Mouse (Mus musculus): Measurements from ENCODE around the gene Fam234a.
"Not testable (repeated sequence)": the region's sequence is repeated elsewhere in the genome, so short reads cannot be mapped to it uniquely, and the experiment has no call there.

Fam234a gene

DNA sequence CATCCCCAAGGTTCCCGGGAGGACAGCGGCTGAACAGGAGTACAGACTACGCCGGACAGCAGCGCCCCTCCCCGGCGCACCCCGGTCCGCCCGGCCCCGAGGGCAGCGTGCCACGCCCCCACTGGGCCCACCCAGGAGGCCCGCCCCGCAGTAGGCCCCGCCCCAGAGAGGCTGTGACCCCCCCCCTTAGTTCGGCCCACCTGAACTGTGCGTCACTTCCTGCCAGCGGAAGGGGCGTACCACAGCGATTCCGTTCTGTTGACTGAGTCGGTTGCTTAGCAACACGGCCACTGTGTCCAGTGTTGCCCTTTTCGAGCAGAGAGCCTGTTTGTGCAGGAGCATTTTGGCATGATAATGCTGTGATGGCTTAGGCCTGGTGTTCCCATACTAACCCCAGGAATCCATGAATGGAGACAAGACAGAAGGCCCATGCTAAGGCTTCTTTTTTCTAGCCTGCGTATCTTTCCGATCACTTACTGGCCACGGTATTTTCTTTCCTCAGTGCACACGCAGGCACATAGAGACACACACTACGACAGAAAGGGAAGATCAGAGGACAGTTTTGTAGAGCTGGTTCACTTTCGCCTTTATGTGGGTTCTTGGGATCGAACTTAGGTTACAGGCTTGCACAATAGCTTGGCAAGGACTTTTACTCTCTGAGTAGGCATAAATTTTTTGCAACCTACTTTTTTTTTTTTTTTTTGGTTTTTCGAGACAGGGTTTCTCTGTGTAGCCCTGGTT is at the start of gene Fam234a:
TSS of gene Fam234a (minus strand) at position 142 of the 741 bp plus-strand sequence.
- peak; percentile 94 to 96 for DNase-seq

DNA sequence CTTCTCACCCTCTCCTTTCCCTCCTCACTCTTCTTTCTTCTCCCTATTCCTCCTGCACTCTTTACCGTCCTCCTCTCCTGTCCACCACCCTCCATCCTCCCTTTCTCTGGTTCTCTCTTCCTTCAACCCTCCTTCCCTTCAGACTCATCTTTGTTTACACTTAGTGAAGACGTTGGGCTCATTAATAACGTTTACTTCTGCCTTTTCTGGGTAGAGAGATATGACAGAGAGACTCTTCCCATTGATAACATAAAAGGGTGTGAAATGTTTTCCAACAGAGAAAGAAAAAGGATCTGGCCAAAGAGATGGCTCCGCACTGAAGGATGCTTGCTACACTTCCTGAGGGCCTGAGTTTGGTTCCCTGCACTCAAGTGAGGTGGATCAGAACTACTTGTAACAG is 45.4 kb upstream of the Fam234a start:
- DNase-seq, result no peak

GRCm38 (mm10) chr17:26286199-26286955 is 42.3 kb upstream of the Fam234a start:
- peak in 1 of 2 experiments; percentile 18 for DNase-seq

DNA sequence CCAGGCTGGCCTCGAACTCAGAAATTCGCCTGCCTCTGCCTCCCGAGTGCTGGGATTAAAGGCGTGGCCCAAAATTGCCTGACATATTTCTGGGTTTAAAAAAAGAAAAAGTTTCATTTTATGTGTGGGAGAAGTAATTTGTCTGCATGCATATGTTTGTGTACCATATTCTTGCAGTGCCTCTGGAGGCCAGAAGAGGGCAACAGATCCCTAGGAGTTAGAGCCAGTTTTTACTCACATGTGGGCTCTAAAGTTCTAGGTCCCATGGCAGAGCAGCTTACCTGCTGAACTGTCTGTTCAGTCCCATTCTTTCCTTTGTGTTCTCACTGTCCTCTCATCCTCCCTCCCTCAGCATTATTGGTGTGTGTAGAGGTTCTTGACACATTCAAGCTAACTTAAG is 32.7 kb upstream of the Fam234a start:
- DNase-seq, result peak; percentile 19 to 20

DNA sequence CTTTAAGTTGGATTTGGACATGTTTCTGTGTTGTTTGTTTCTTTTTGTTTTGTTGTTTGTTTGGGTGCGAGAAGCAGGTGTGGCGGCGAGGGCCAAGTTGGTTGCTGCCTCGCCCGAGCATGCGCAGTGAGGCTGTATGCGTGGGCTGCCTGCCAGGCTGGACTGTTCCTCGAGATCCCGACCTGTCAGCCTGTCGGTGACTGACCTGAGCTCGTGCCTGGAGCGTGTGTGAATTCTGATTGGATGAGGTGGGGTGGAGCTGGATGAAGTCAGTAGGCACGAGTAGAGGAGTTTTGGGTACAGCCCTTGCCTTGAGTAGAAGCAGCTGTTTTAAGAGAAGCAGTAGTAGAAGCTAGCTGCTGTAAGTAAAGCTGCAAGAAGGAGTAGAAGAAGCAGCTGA is 31.9 kb upstream of the Fam234a start:
- no peak for DNase-seq

GRCm38 (mm10) chr17:26272586-26272985 is 28.5 kb upstream of the Fam234a start:
- DNase-seq, result no peak

DNA sequence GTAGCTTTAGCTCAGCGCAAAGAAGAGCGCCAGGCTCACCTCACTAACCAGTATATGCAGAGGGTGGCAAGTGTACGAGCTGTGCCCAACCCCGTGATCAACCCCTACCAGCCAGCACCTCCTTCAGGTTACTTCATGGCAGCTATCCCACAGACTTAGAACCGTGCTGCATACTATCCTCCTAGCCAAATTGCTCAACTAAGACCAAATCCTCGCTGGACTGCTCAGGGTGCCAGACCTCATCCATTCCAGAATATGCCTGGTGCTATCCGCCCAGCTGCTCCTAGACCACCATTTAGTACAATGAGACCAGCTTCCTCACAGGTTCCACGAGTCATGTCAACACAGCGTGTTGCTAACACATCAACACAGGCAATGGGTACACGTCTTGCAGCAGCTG is 25.5 kb upstream of the Fam234a start:
- not testable (repeated sequence) for DNase-seq

- no peak for DNase-seq
These were observed 24.8 kb upstream of the Fam234a start for GRCm38 (mm10) chr17:26268851-26269250.

GRCm38 (mm10) chr17:26262384-26262783 is 18.3 kb upstream of the Fam234a start:
- DNase-seq, result no peak

DNA sequence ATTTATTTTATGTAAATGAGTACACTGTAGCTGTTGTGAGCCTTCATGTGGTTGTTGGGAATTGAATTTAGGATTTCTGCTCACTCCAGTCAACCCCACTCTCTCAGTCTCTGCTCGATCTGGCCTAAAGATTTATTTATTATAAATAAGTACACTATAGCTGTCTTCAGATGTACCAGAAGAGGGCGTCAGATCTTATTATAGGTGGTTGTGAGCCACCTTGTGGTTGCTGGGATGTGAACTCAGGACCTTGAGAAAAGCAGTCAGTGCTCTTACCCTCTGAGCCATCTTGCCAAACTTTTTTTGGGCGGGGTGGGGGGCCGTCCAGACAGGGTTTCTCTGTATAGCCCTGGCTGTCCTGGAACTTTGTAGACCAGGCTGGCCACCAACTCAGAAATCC is 17.8 kb upstream of the Fam234a start:
- DNase-seq, result no peak

- DNase-seq, result no peak
These were observed 11.3 kb upstream of the Fam234a start for GRCm38 (mm10) chr17:26255313-26255712.

DNA sequence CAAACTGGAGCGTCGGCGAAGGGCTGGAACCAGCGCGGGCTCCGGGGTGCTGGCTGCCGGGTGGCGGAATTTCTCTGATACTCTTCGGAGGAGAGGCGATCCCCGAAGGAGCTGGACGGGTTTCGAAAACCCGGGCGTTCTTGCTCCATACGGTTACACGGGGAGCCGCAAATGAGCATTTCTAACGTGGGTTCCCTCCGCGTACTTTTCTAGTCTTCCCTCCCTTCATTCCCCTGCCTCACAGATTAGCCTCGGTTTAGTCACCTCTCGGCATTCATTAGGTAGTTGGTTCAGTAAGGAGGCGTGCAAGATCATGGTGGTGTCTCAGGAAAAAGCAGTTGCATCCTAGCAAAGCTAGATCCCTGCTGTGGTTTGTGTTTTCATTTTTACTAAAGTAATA is 9.4 kb upstream of the Fam234a start:
- no peak for DNase-seq

GRCm38 (mm10) chr17:26252539-26253251 is 8.7 kb upstream of the Fam234a start, which contains the start of gene Luc7l:
Gene Luc7l, plus strand, starts transcription at chr17:26252896.
- peak; percentile 96 for DNase-seq

- DNase-seq, result no peak
These were observed 8.0 kb upstream of the Fam234a start for GRCm38 (mm10) chr17:26251886-26252538.

GRCm38 (mm10) chr17:26243471-26244100 is 456 bp downstream of the Fam234a start:
- DNase-seq, result peak in 1 of 2 experiments; percentile 59

- DNase-seq, result no peak
These were observed 3.1 kb downstream of the Fam234a start for GRCm38 (mm10) chr17:26240990-26241389.

DNA sequence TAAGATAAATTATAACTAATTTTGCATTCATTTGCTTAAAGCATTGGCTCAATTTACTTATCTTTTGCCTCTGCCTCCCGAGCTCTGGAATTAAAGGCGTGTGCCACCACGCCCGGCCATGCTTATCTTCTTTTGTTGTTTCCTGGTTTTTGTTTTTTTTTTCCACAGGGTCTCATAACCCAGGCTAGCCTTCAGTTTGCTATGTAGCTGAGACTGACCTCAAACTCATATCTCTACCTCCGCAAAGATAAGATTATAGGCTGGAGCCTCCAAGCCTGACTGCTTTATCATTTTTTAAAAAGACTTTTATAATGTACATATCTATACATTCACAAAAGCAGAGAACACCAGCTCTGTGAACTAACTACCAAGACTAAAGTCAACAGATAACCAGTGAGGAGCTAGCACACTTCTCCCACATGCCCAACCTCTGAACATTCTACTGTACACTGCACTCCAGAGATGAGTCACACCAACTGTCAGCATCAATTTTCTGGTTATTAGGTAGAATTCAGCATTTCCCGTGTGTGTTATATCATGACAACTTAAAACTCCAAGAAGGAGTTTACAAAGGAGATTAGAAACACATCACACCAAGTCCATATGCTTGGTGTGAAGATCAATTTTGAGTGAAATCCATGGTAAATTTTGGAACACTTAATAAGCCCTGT is 3.8 kb downstream of the Fam234a start:
- DNase-seq, result no peak

GRCm38 (mm10) chr17:26239551-26239950 is 4.5 kb downstream of the Fam234a start:
- no peak for DNase-seq

DNA sequence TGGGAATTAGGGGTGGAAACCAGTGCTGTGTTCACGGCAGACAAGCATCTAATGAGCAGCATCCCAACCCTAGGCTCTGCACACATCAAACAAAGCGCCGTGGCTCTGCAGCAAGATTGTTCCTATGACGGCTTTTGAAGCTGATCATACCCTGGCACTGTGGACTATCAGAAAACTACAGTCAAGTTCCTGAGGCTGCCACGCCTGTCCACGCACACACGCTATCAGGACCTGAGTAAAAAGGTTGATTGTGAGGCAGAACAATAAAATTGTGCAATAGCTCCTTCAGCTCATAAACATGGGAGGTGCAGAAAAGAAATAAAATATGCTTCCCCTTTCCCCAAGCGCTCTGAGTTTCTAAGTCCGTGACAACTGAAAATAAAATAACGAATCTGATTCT is 6.4 kb downstream of the Fam234a start:
- DNase-seq, result no peak

GRCm38 (mm10) chr17:26235077-26235815 is 8.8 kb downstream of the Fam234a start:
- no peak for DNase-seq

DNA sequence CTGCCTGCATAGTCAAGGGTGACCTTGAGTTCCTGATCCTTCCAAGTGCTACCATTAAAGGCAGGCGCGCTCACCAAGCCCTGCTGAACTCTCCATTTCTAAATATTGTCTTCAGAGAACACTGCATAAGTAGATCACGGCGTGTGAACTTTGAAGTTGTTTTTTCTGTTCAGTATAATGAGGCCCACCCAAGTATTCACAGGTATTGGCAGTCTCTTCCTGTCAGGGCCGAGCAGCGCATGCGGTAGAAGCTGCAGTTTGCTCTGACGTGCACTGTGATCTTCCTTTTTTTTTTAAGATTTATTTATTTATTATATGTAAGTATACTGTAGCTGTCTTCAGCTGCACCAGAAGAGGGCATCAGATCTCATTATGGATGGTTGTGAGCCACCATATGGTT is 9.7 kb downstream of the Fam234a start:
- no peak for DNase-seq

Data from cerebellum, adult 18-20 months (tissue).